Mouse (Mus musculus) lung, postnatal 0 days (tissue): ENCODE measurements around the gene Mnat1.

Experiments
- CTCF ChIP-seq: IDR thresholded peaks from 2 replicates; pipeline ENCODE4 v1.5.1; 2016; ENCODE audit warnings: antibody characterized with exemption, mild to moderate bottlenecking
- EP300 ChIP-seq: IDR thresholded peaks from 2 replicates; pipeline ENCODE4 v1.6.1; 2016; ENCODE audit warnings: antibody characterized with exemption, mild to moderate bottlenecking, control low read depth

- TF ChIP-seq CTCF (no peak), EP300 (no peak)
These were observed 108.0 kb downstream of the Mnat1 start for GRCm38 (mm10) chr12:73231552-73231951.
